Mouse (Mus musculus) subcutaneous adipose tissue, adult 2 months (tissue): Measurements from ENCODE around the gene Meox2. TPM values are rescaled to one million over a fixed set of nuclear protein-coding genes. Genes with fewer than 3 reads are reported as not detected.

Experiments
- polyA plus RNA-seq: library from polyadenylated mRNA; depleted of rRNA; stranded (reverse); fragments of >200 nt; gene quantifications from 2 replicates; pipeline ENCODE4 v1.2.3, GENCODE M21; 2012; ENCODE audit warnings: low replicate concordance; rRNA removed

The Meox2 gene
- 7.4 and 30.2 TPM in 2 replicates for polyA plus RNA-seq

DNA sequence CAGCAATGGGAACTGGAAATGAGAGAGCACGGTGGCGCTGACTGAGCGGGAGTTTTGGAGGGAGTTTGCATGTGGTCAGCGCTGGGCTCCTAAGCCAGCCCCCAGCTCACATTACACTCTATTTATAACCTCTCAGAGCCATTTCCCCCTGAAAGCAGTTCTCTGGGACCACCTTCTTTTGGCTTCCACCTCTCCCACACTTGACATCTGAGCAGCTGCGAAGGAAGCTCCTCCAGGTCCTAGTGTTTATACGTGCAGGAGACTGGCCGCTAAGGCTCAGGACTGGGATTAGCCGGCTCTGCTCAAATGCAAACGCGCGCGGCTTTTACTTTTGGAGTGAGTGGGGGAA, at the start of gene Meox2:
Meox2 (plus strand) TSS at position 151 of the 349 bp plus-strand sequence.

Other genes with a start within 250 kb of the Meox2 start
- gene Agmo, start 133.1 kb downstream of the Meox2 start, polyA plus RNA-seq: 10.4 and 27.9 TPM in 2 replicates